Mouse (Mus musculus): Measurements from ENCODE around the gene BC052040.

Gene BC052040

DNA sequence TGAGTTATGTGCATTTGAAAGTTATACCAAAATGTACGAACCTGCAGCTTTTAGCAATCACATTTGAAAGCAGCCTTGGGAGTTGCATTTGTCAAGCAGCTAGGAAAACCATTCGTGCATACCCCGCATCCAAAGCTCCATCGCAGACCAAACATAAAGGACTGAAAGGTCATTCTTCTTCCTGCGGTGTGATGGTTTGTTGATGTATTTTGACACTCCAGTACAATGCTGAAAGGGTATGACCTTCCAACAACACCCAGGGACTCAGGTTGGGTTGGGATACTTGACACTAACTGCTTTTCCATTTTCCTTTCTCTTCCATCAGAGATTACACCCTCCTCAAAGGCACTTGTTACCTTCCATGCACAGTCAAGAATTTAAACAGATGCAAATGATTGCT, 121.1 kb downstream of the BC052040 start:
- DNase-seq (ENCODE audit: low read depth, low spot score), result no peak

DNA sequence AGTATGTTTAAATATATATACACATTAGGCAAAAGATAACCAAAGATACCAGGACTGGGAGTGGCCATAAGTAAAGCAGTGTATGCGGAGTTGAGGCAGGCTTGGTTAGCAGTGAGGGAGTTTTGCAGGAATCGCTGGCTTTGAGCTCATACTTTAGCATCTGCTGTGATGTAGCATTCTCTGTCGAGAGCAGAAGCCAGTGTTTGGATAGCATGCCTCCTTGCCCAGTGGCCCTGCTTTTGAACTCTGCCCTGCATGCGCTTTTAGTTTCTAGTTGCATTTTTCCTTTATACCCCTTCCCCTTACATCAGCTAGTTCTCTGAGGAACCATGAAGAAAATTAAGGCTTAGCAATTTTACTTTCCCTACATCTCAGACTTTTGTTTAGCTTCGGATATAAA, 136.0 kb downstream of the BC052040 start:
- DNase-seq (ENCODE audit: low read depth, low spot score), result no peak

DNA sequence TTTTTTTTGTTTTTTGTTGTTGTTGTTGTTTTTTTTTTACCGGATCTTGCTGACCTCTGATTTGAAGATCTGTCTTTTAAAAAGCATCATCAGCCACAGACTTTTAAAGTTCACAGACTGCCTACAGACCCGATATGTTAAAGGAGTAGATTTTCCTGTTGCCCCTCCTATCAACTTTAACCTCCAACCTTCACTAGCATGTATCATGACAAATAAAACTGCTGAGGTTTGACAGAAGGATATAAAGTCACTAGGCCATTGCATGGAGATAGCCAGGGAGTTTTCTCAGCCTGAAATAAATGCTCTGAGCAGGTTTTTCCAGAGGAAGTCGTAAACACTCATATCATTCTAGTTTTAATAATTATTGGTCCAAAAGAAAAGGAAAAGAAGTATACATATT, 136.5 kb downstream of the BC052040 start:
- DNase-seq (ENCODE audit: low read depth, low spot score), result no peak

DNA sequence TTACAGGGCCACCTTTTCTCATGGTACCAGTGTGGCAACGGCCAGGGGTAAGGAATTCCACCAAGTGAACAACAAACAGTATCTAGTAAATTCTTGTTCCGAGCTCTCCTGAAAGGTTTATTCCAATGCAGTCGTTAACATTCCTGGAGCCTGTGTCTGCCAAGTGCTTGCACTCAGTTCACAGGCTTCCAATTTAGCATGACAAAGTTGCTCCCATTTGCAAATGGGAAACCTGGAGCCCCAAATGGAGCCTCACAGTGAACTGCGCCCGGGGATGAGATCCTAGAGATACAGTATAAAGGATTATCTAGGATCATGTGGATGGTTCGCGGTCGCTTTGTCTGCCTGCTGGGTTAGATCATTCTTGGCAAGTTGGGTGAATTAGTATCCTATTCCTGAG, 141.9 kb downstream of the BC052040 start:
- peak; percentile 71 for DNase-seq (ENCODE audit: low read depth, low spot score)

DNA sequence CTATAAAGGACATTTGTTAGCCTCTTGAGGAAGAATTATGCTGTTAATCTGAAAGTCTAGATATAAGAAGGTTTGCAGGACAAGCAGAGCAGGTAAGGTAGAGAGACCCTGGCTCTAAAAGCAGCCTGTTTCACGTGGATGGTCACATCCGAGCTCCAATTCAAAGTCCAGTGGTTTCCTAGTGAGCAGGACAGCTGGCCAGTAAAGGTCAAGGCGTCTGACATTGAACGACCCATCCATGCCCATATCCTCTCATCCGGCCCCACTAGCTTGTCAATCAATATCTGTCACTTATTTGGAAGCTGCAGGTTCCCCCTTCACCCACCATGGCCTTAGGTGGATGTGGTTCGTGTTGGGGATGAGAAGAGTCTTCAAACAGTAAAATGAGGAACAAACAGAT, 142.7 kb downstream of the BC052040 start:
- DNase-seq (ENCODE audit: low read depth, low spot score), result no peak

DNA sequence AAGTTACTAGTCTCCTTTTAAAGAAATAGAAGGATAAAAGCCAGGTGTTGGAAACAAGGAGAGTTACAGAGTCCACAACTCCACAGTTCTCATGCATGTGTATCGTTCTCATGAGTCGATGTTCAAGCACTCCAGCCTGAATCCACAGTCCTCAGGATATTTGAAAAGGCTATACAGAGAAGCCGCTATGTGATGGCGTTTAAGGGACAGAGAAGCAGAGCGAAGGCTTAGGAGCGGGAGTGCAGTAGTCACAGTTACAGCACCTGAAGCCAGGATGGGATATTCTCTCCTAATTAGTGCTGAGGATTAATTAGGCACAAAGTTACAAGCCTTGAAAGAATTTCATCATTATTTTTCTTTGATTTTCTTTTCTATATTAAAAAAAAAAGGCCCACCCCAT, 143.2 kb downstream of the BC052040 start:
- DNase-seq (ENCODE audit: low read depth, low spot score), result no peak

DNA sequence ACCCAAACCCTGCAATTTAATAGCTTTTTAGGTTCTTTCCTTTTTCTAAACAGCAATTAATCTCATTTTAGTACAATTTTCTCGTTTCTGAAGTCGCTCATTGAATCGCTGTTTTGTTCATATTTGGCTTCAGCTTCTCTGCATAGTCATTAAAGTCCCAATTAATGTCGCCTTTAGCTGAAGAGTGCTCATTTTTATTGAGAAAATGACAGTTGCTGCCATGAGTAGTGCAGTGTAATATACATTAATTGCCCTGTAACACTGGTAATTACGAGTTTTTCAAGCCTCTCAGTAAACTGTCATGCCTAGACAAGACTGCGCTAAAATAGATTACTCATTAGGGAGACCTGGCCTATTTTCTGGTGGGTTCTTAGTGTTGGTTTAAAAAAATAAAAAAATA, 144.0 kb downstream of the BC052040 start:
- DNase-seq (ENCODE audit: low read depth, low spot score), result no peak

DNA sequence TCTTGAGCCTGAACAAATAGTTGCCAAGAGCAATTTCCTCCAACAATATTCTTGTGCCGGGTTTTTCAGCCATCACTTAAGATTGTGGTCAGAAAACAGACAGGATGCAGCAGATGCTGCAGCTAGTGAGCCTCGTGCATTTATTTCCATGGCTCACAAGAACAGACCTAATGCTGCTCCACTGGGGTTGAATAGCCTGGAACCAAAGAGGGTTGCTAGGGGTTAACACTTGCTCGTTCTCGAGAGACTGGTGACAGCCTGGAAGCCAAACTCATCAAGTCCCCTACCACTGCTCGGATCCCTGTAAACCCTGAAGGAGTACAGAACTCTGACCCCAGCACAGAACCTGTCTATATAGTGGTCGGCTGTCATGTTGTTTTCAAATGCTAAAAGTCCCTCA, 144.4 kb downstream of the BC052040 start:
- no peak for DNase-seq (ENCODE audit: low read depth, low spot score)

DNA sequence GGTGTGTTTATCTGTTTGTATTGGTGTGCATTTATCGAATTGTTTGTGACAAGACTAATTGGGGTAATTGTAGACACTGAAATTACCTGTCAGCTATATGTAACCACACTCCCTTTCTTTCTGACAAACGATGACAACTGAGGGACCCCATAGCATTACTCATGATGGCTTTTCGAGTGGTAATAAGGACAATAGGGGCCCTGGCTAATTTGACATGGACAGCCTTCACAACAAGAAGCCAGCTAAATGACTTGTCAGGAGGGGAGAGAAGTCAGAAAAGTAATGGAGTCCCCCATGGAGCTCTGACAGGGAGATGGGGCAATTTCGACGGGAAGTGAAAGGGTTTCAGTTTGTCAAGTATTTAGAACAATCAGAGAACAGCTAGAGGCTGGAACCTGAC, 145.3 kb downstream of the BC052040 start:
- DNase-seq (ENCODE audit: low read depth, low spot score), result no peak

DNA sequence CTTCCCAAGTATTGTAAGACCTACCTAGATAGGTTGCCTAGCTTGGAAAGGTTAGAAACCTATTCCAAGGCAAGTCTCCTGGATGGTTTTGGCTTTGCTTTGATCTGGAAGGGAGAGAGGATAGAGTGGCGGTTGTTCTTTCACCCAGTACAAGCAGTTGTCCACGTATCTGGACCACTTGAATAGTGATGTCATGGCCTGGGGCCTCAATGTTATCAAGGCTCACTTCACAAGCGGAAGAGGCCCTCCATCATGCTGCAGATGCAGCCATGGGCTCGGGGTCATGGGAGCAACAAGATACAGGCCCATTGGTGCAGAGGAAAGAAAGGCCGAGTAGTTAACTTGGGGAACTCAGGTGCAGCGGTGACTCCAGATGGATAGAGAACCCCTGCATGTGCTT, 147.1 kb downstream of the BC052040 start:
- DNase-seq (ENCODE audit: low read depth, low spot score), result no peak

DNA sequence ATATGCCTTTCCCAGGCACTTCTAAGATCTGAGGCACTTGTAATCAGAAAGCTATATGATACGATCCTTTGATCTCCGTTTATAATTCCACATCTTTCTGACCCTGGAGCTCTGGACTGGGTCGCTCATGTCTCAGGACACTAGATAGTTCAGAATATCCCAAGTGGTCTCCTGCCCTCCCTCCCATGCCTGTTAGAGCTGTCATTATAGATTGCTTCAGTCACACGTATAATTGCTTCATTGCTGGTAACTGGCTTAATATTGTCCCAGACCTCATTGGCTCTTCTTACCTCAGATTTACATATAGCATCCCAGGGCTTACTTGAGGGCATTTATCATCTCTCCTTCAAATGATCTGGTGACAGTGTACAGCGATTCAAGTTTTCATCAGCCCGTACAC, 149.0 kb downstream of the BC052040 start:
- no peak for DNase-seq (ENCODE audit: low read depth, low spot score)

DNA sequence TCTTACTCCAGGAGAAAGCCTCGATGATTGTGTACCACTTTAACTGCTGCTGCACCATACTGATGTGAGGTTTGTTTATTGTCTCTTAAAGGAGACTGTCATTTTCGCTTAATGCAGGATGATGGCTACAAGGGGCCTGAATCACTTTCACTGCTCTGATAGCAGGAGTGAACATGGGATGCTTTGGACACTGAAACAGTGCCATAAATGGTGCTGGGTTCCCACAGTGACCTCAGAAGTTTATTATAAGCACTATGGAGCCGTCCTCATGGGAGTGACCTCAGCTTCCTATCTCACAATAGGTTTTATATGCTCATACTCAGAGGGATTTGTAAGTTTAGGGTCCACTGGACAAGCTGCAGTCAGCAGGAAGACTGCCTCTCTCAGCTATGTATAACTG, 149.7 kb downstream of the BC052040 start:
- DNase-seq (ENCODE audit: low read depth, low spot score), result no peak

DNA sequence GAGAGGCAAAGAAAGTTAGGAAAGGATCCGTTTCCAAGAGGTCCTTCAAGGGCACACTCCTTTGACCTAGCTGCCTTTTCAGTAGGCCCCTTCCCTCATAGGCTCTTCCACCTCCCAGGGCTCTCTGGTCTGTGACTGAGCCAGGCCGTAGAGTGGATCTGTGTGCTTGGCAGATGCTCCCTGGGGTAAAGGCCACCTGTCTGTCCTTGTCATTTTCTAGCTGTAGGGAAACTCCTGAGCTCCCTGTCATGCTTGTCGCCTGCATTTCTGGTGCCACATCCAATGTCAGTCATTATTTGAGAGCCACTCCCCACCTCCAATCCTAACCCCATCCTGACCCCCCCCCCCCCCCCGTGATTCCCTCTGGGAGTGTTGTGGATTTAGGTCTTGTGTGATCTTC, 151.1 kb downstream of the BC052040 start:
- no peak for DNase-seq (ENCODE audit: low read depth, low spot score)

DNA sequence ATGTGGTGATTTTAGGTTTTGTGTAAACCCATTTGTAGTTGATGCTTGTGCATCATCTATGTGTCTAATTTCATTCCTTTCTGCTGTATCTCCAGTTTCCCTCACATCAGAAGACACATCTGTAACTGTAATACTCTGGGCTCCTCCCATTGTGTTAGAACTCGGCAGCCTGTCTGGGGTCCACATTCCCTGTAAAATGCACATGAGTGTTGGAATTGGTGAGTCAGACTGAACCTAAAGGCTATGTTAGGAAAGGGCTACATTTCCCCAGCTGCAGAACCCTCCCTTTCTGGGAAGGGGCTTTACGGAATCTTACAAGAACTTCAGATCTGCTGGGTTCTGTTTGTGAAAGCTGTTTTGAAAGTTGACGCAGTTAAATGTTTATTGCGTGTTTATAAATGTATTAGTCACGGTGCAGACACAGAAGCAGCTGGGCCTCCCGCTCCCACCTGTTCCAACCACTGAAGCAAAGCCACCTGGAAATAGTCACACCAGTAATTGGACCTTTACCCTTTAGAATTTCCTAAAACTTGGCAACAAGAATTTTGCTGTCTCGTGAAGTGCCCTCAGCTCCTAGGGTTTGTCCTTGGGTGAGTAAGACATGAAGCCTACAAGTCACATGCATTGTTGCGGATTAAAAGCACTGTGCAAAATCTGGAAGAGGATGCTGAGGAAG, 151.6 kb downstream of the BC052040 start:
- DNase-seq (ENCODE audit: low read depth, low spot score), result no peak

DNA sequence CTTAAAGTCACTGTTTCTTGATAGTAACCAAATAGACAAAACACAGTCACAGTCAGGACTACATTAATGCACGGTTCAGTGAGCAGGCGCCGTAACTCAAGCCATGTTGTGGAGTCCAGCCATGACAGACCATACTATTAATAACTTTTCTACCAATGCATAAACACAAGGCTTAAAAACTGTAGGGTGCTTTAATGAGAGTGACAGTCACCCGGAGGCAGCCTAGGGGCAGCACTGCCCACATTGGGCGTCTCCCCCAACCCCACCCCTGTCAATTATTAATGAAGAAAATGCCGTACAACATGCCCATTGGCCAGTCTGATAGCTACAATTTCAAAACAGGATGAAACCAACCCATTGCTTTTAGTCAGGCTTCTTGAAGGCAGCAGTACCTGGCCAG, 153.3 kb downstream of the BC052040 start:
- DNase-seq (ENCODE audit: low read depth, low spot score), result no peak

DNA sequence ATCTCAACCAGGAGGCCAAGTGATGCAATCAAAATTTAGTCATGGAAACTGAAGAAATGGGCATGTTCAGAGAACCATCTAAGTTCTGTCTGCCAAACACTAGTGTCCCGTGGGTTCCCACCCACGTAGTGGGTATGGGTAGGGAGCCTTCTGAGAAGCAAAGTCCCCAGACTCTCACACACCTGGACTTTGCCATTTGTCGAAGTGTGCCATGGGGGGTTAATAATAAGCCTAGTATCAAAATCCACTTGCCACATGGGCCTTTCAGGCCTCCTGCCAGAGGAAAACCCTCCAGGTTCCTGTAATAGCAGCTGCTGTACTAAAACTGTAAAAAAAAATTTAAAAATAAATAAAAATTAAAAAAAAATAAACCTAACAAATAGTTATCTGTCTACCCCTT, 154.9 kb downstream of the BC052040 start:
- no peak for DNase-seq (ENCODE audit: low read depth, low spot score)

DNA sequence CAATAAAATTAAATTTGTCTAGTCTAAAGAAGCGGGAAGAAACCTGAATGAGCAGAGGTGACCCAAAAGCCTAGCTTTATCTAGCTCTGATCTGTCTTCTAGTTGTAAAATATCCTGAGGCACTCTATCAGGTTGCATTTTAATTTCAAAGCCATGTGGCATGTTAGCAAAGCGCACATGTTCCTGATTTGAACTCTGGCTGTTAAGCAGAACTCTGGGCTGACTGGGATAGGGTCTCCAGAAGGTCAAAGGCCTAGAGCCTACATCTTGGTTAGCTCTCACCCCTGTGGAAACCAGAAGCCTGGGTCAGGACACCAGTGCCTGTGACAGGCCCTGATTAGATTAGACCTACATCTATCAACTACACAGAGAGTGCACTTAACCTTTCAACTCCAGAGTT, 156.4 kb downstream of the BC052040 start:
- no peak for DNase-seq (ENCODE audit: low read depth, low spot score)

DNA sequence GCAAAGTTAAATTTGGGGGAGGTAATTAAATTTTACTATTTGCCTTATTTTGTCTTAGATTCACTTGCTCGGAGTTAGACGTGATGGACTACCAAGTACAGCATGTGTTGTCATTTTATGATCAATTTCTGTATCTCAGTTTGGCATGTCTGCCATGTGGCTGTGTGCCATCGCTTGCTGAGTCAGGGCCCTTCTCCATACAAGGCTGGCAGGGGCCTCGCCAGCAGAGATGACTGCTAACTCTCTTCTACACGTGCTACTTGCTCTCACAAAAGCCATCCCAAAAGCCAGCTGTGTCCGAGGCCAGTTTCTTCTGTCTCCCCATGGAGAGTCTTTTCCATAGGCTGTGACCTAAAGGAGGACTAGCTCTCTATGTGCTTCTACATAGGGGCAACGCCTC, 160.5 kb downstream of the BC052040 start:
- no peak for DNase-seq (ENCODE audit: low read depth, low spot score)

DNA sequence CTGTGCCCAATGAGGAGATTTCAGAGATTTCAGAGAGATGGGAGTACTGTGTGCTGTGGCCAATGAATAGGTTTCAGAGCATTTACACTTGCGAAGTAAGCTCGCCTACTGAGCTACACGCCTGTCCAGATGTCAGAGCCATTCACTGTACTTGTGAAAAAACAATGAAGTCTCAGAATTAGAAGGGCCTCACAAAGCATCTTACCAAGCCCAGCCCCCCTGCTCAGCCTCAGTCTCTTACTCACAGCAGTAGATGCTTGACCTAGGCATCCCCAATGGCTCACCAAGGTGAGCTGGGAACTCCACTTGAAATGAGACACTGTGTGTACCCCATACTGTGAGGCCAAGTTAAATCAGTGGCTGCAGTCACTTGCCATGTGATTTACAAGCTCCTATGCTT, 166.1 kb downstream of the BC052040 start:
- DNase-seq (ENCODE audit: low read depth, low spot score), result peak; percentile 20

DNA sequence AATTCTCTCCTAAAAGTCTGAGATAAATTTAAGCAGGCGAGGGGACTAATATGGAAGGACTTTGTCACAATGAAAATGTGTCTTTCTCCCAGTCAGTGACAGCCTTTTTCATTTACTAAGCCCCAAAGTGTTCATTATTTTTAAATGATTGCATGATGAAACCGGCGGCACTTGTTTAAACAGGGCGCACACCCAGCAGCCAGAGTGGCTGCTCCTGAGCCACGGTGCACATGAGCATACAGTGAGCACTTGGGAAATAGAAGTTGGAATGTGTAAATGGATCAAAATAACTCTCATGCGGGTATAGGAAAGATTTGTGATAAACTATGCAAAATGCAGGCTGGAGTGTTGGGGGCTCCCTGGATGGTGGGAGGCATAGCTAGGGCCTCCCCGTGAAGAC, 169.7 kb downstream of the BC052040 start:
- DNase-seq (ENCODE audit: low read depth, low spot score), result no peak

DNA sequence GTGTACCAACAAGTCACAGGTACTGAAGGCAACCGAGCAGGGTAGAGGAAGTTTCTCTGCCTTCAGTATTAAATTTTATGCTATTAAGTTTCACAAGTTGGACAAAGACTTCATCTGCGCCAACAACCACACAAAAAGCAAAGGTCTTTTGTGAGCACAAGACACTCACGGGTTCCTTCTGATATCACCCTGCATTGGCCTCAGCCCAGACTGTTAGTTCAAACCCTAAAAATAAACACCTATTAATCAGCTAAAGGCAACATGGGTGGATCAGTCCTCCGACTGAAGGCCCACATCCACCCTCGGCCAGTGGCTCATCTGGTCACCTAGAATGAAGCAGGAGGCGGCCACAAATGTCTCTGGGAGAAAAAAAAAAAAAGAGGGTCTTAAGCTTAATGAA, 176.2 kb downstream of the BC052040 start:
- no peak for DNase-seq (ENCODE audit: low read depth, low spot score)

DNA sequence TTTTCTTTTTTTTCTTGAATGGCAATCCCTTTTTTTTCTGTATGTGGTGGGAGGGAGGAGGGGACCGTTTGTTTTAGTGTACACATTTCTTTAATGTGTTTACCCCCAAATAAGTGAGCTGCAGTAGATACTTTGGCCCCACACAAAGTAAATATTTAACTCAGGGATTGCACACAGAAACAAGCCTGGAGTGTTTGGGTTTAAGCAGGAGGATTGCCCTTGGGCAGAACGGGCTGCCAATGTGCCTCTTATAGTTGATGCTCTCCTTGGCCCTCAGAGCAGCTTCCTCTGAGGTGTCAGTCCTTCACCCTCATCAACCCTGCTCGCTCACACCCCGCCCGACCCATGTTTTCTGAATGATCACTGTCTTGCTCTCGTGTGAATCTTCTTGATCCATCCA, 177.0 kb downstream of the BC052040 start:
- no peak for DNase-seq (ENCODE audit: low read depth, low spot score)

DNA sequence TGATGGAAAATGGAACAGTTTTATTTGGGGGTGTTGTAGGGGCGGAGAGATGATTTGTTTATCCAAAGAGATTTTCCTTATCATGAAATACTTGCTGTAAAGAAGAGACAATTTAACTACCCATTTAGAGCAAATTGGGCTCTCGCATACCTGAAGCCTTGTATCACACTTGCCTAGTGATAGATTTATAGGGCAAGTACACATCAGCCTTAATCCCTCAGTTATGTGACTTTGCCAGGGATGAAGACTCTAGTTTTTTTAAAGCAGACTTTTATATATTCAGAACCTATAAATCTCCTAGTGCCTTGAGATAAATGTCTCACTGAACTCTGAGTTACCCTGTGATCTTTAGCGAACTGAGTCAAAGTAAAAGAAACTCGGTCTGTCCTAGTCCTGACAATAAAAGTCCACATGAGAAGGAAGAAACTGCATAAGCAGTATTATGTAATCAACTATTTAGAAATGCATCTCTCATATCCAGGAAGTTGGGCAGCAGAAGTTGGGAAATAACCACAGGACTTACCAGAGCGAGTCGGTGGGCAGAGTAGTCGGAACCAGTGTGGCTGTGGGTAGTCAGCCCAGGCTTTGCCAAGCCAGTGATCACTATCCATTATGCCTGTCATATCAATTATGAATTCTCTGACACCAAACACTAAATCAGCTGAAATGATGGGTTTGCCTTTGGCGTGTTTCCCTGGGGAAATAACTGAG, 183.2 kb downstream of the BC052040 start:
- no peak for DNase-seq (ENCODE audit: low read depth, low spot score)

Data from WW6 (cell line).